Mouse (Mus musculus): ENCODE data around the gene Snapin. TPM values are rescaled to one million over a fixed set of nuclear protein-coding genes. Genes with fewer than 3 reads are reported as not detected.

Gene Snapin
- polyA plus RNA-seq, 1 experiment from 2014 or later: 76.0 TPM

GRCm38 (mm10) chr3:90525421-90525820 lies 34.6 kb upstream of the Snapin start:
- H3K4me1 ChIP-seq (ENCODE audit: control insufficient read depth, insufficient read depth, low read length): no peaks in the 10 kb centered on the region
- no peak overlapping the region for H3K27ac ChIP-seq (ENCODE audit: low read depth, low read length)
- 56% methylated on average over 4 of the region's 4 CpGs for WGBS (ENCODE audit: insufficient replicate concordance)
- no peak overlapping the region for H3K4me3 ChIP-seq (ENCODE audit: low read depth, low read length)
- H3K9ac ChIP-seq (ENCODE audit: low read depth, low read length): no peak overlapping the region
- H3K36me3 ChIP-seq (ENCODE audit: control insufficient read depth, insufficient read depth, low read length): no peaks in the 10 kb centered on the region
- no peak; the same call in 1 of the 2 replicates for ATAC-seq (replicated peaks; ENCODE audit: insufficient number of reproducible peaks, low FRiP score, low TSS enrichment)
- H3K9me3 ChIP-seq (replicated peaks; ENCODE audit: control insufficient read depth, low read length): no peaks in the 10 kb centered on the region
- H3K27me3 ChIP-seq (ENCODE audit: control insufficient read depth, insufficient read depth, low read length): no peaks in the 10 kb centered on the region
- no peak overlapping the region for H3K4me2 ChIP-seq

GRCm38 (mm10) chr3:90517711-90518110 lies 26.9 kb upstream of the Snapin start:
- no peaks in the 10 kb centered on the region for H3K36me3 ChIP-seq (ENCODE audit: control insufficient read depth, insufficient read depth, low read length)
- peaks cover 4% of the 10 kb centered on the region; the same call in 1 of the 2 replicates for H3K27me3 ChIP-seq (ENCODE audit: control insufficient read depth, insufficient read depth, low read length)
- WGBS (ENCODE audit: insufficient replicate concordance): 68% methylated on average over 4 of the region's 4 CpGs
- H3K4me2 ChIP-seq: no peak overlapping the region
- no peak overlapping the region for H3K27ac ChIP-seq (ENCODE audit: low read depth, low read length)
- no peak overlapping the region for H3K4me3 ChIP-seq (ENCODE audit: low read depth, low read length)
- H3K9me3 ChIP-seq (replicated peaks; ENCODE audit: control insufficient read depth, low read length): no peaks in the 10 kb centered on the region
- no peak for ATAC-seq (replicated peaks; ENCODE audit: insufficient number of reproducible peaks, low FRiP score, low TSS enrichment)
- H3K9ac ChIP-seq (ENCODE audit: low read depth, low read length): no peak overlapping the region
- peaks cover 11% of the 10 kb centered on the region for H3K4me1 ChIP-seq (ENCODE audit: control insufficient read depth, insufficient read depth, low read length)

- no peak overlapping the region; the same call in 1 of the 2 replicates for H3K4me2 ChIP-seq
- H3K27ac ChIP-seq (ENCODE audit: low read depth, low read length): no peak overlapping the region
- H3K9me3 ChIP-seq (replicated peaks; ENCODE audit: control insufficient read depth, low read length): no peaks in the 10 kb centered on the region
- H3K4me3 ChIP-seq (ENCODE audit: low read depth, low read length): no peak overlapping the region
- 88% methylated on average over 4 of the region's 4 CpGs for WGBS (ENCODE audit: insufficient replicate concordance)
- ATAC-seq (replicated peaks; ENCODE audit: insufficient number of reproducible peaks, low FRiP score, low TSS enrichment): no peak
- peaks cover 4% of the 10 kb centered on the region; the same call in 1 of the 2 replicates for H3K27me3 ChIP-seq (ENCODE audit: control insufficient read depth, insufficient read depth, low read length)
- peaks cover 11% of the 10 kb centered on the region for H3K4me1 ChIP-seq (ENCODE audit: control insufficient read depth, insufficient read depth, low read length)
- H3K9ac ChIP-seq (ENCODE audit: low read depth, low read length): no peak overlapping the region
- no peaks in the 10 kb centered on the region for H3K36me3 ChIP-seq (ENCODE audit: control insufficient read depth, insufficient read depth, low read length)
Observed at GRCm38 (mm10) chr3:90515789-90516188, 25.0 kb upstream of the Snapin start.

GRCm38 (mm10) chr3:90515242-90515641 lies 24.4 kb upstream of the Snapin start:
- Histone ChIP-seq H3K27ac (ENCODE audit: low read depth, low read length) (no peak overlapping the region), H3K4me1 (ENCODE audit: control insufficient read depth, insufficient read depth, low read length) (peaks cover 11% of the 10 kb centered on the region), H3K4me3 (ENCODE audit: low read depth, low read length) (peak overlapping the region; percentile 51), H3K4me2 (peak overlapping the region; percentile 90), H3K27me3 (ENCODE audit: control insufficient read depth, insufficient read depth, low read length) (peaks cover 4% of the 10 kb centered on the region; the same call in 1 of the 2 replicates), H3K9ac (ENCODE audit: low read depth, low read length) (peak overlapping the region; percentile 63), H3K9me3 (replicated peaks; ENCODE audit: control insufficient read depth, low read length) (no peaks in the 10 kb centered on the region), H3K36me3 (ENCODE audit: control insufficient read depth, insufficient read depth, low read length) (no peaks in the 10 kb centered on the region)
- WGBS (ENCODE audit: insufficient replicate concordance): 39% methylated on average over 1 of the region's 1 CpGs
- no peak for ATAC-seq (replicated peaks; ENCODE audit: insufficient number of reproducible peaks, low FRiP score, low TSS enrichment)

- Histone ChIP-seq H3K9me3 (replicated peaks; ENCODE audit: control insufficient read depth, low read length) (no peaks in the 10 kb centered on the region), H3K4me3 (ENCODE audit: low read depth, low read length) (peak overlapping the region; percentile 51), H3K27me3 (ENCODE audit: control insufficient read depth, insufficient read depth, low read length) (peaks cover 4% of the 10 kb centered on the region; the same call in 1 of the 2 replicates), H3K36me3 (ENCODE audit: control insufficient read depth, insufficient read depth, low read length) (no peaks in the 10 kb centered on the region), H3K27ac (ENCODE audit: low read depth, low read length) (no peak overlapping the region), H3K9ac (ENCODE audit: low read depth, low read length) (peak overlapping the region; percentile 74), H3K4me2 (peak overlapping the region; percentile 90), H3K4me1 (ENCODE audit: control insufficient read depth, insufficient read depth, low read length) (peaks cover 11% of the 10 kb centered on the region)
- peak; percentile 83 for ATAC-seq (replicated peaks; ENCODE audit: insufficient number of reproducible peaks, low FRiP score, low TSS enrichment)
- under 1% methylated on average over 10 of the region's 10 CpGs for WGBS (ENCODE audit: insufficient replicate concordance)
Observed at GRCm38 (mm10) chr3:90514691-90515090, 23.9 kb upstream of the Snapin start.

GRCm38 (mm10) chr3:90513796-90514590 lies 23.2 kb upstream of the Snapin start, which contains the start of the genes S100a1 and S100a13:
TSS of gene S100a1 (minus strand) at chr3:90514392.
TSS of gene S100a13 (plus strand) at chr3:90514435.
- WGBS (ENCODE audit: insufficient replicate concordance): 2% methylated on average over 25 of the region's 25 CpGs
- Histone ChIP-seq H3K27ac (ENCODE audit: low read depth, low read length) (peak within 1 kb of the TSS; percentile 46; the same call in 1 of the 2 replicates), H3K4me3 (ENCODE audit: low read depth, low read length) (peak within 1 kb of the TSS; percentile 51), H3K36me3 (ENCODE audit: control insufficient read depth, insufficient read depth, low read length) (no peaks in the 10 kb centered on the region), H3K4me2 (peak within 1 kb of the TSS; percentile 90), H3K27me3 (ENCODE audit: control insufficient read depth, insufficient read depth, low read length) (peaks cover 4% of the 10 kb centered on the region; the same call in 1 of the 2 replicates), H3K4me1 (ENCODE audit: control insufficient read depth, insufficient read depth, low read length) (peaks cover 11% of the 10 kb centered on the region), H3K9me3 (replicated peaks; ENCODE audit: control insufficient read depth, low read length) (no peaks in the 10 kb centered on the region), H3K9ac (ENCODE audit: low read depth, low read length) (peak within 1 kb of the TSS; percentile 74)
- peak; percentile 32 for ATAC-seq (replicated peaks; ENCODE audit: insufficient number of reproducible peaks, low FRiP score, low TSS enrichment)

GRCm38 (mm10) chr3:90512948-90513642 lies 22.3 kb upstream of the Snapin start:
- WGBS (ENCODE audit: insufficient replicate concordance): 60% methylated on average over 9 of the region's 9 CpGs
- H3K27ac ChIP-seq (ENCODE audit: low read depth, low read length): no peak overlapping the region
- ATAC-seq (replicated peaks; ENCODE audit: insufficient number of reproducible peaks, low FRiP score, low TSS enrichment): no peak
- H3K27me3 ChIP-seq (ENCODE audit: control insufficient read depth, insufficient read depth, low read length): peaks cover 4% of the 10 kb centered on the region; the same call in 1 of the 2 replicates
- peak overlapping the region; percentile 90 for H3K4me2 ChIP-seq
- H3K36me3 ChIP-seq (ENCODE audit: control insufficient read depth, insufficient read depth, low read length): no peaks in the 10 kb centered on the region
- peak overlapping the region; percentile 74 for H3K9ac ChIP-seq (ENCODE audit: low read depth, low read length)
- H3K4me1 ChIP-seq (ENCODE audit: control insufficient read depth, insufficient read depth, low read length): peaks cover 13% of the 10 kb centered on the region
- peak overlapping the region; percentile 51; the same call in 1 of the 2 replicates for H3K4me3 ChIP-seq (ENCODE audit: low read depth, low read length)
- no peaks in the 10 kb centered on the region for H3K9me3 ChIP-seq (replicated peaks; ENCODE audit: control insufficient read depth, low read length)

GRCm38 (mm10) chr3:90512276-90512675 lies 21.4 kb upstream of the Snapin start:
- H3K9me3 ChIP-seq (replicated peaks; ENCODE audit: control insufficient read depth, low read length): no peaks in the 10 kb centered on the region
- no peaks in the 10 kb centered on the region; the same call in 1 of the 2 replicates for H3K36me3 ChIP-seq (ENCODE audit: control insufficient read depth, insufficient read depth, low read length)
- WGBS (ENCODE audit: insufficient replicate concordance): 75% methylated on average over 5 of the region's 5 CpGs
- H3K4me2 ChIP-seq: 0 out of 2 replicates have a peak overlapping the region, but pooled peaks have one; percentile 11
- H3K27ac ChIP-seq (ENCODE audit: low read depth, low read length): no peak overlapping the region
- peaks cover 4% of the 10 kb centered on the region; the same call in 1 of the 2 replicates for H3K27me3 ChIP-seq (ENCODE audit: control insufficient read depth, insufficient read depth, low read length)
- no peak for ATAC-seq (replicated peaks; ENCODE audit: insufficient number of reproducible peaks, low FRiP score, low TSS enrichment)
- no peak overlapping the region for H3K4me3 ChIP-seq (ENCODE audit: low read depth, low read length)
- H3K4me1 ChIP-seq (ENCODE audit: control insufficient read depth, insufficient read depth, low read length): peaks cover 21% of the 10 kb centered on the region
- H3K9ac ChIP-seq (ENCODE audit: low read depth, low read length): no peak overlapping the region
